Mouse (Mus musculus) c-Kit-positive CD71-positive TER-119-positive erythroid progenitor cells, embryonic 14.5 days (primary cell): Measurements from ENCODE around the gene Olfr1355.
"Not testable (repeated sequence)": the region's sequence is repeated elsewhere in the genome, so short reads cannot be mapped to it uniquely, and the experiment has no call there.

Experiments used
- DNase-seq: peaks from one replicate; pipeline ENCODE4 v3.0.0-alpha.2; 2013; ENCODE audit warnings: low spot score

Gene Olfr1355

DNA sequence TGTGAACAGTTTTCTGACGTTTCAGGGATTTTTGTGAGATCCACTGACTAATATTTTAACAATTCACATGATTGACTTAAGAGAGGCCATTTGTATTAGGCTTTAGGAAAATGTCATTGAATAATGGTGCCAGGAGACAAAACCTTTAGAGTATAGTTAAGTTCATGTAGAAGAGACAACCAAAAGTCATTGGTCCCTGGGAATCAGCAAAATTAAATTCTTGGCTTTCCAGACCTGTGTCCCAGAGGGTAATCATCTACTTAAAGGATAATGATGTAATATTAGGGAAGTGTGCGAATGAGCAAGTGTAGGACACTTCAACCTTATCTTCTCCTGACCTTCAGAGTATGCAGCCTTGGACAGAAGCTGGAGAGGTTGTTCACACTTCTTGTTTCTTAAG lies at the start of gene Olfr1355:
TSS of gene Olfr1355 (plus strand) at position 301 of the 400 bp plus-strand sequence.
- DNase-seq: no peak

DNA sequence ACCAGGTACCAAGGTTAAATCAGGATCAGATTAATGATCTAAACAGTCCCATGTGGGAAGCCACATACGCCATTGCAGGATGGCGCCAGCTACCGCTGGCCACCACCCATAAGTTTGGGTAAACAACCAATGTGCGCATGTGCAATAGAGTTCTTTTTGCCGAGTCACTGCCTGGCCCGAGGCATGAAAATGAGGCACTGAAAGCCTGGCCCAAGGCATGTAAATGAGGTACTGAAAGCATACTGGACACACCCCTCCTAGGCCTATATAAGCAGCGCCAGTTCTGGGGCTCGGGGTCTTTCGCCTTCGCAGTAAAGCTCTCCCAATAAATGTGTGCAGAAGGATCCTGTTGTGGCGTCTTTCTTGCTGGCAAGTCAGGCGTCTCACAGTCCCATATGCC lies 34.9 kb upstream of the Olfr1355 start:
- not testable (repeated sequence) for DNase-seq

DNA sequence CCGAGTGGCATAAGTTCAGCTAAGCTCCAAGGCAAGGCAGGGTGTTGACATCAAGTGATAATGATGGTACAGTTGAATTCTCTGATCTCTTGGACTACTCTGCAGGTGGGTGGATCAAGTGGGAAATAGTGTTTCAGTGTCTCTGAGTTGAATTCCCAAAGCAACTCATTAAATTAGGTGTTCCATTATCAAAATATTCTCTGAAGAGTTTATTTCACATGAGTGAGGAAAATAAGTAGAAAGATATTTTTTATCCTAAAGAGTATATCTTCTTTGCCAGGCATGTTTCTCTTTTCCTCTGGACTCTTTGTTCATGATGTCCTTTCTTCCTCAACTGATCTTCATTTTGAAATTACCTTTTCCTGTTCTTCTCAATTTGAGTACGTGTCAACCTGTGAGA lies 23.3 kb upstream of the Olfr1355 start, which contains the start of gene Olfr1356:
TSS of gene Olfr1356 (minus strand) at position 101 of the 400 bp plus-strand sequence.
- no peak for DNase-seq

DNA sequence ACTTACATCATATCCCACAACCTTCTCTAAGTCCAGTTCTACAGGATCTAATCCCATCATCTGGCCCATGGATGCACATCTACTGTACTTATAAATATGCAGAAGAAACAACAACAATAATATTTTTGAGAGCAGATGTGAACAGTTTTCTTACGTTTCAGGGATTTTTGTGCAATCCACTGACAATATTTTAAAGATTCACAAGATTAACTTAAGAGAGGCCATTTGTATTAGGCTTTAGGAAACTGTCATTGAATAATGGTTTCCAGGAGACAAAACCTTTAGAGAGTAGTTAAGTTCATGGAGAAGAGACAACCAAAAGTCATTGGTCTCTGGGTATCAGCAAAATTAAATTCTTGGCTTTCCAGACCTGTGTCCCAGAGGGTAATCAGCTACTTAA lies 37.5 kb downstream of the Olfr1355 start, which contains the start of gene Olfr1354:
TSS of gene Olfr1354 (plus strand) at position 301 of the 400 bp plus-strand sequence.
- DNase-seq: not testable (repeated sequence)
